Mouse (Mus musculus) bone marrow, adult 2 months (tissue): ENCODE measurements around the gene Orc3.

Experiments used
- CTCF ChIP-seq: fragments of 200-500 bp; IDR thresholded peaks from 2 replicates; pipeline ENCODE4 v1.5.1; 2011; ENCODE audit warnings: low read length, control low read depth; ENCODE audit not compliant: control insufficient read depth, insufficient read depth
- POLR2A ChIP-seq: fragments of 200-500 bp; IDR thresholded peaks from 2 replicates; pipeline ENCODE4 v1.6.1; 2011; ENCODE audit warnings: low read depth, mild to moderate bottlenecking, control low read depth, low read length, borderline replicate concordance; ENCODE audit not compliant: control insufficient read depth

DNA sequence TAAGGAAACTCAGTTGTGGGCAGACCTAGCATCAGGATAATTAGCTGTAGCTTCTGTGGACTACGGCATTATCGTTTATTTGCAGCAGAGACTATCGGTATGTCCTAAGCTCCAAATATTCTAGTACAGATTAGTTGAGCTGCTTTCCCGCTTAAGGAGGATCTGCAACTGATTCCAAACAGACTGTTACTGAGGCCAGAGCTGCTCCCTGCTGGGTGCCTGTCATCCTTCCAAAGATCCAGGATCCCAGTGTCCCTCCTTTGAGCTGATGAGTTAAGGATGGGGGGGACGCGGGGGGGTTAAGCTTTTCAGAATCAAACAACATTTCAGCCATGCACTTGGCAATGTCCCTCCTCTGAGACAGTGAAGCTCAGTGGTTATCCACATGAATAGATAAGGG is 84.8 kb downstream of the Orc3 start:
- no peak for TF ChIP-seq POLR2A
- no peak for TF ChIP-seq CTCF
